Mouse (Mus musculus): ENCODE results near the gene Tomt. TPM values are rescaled to one million over a fixed set of nuclear protein-coding genes. Genes with fewer than 3 reads are reported as not detected.

Gene Tomt
- total and polyA plus RNA-seq, 3 experiments, result 0.07 to 1.3 (median 1.1) TPM

DNA sequence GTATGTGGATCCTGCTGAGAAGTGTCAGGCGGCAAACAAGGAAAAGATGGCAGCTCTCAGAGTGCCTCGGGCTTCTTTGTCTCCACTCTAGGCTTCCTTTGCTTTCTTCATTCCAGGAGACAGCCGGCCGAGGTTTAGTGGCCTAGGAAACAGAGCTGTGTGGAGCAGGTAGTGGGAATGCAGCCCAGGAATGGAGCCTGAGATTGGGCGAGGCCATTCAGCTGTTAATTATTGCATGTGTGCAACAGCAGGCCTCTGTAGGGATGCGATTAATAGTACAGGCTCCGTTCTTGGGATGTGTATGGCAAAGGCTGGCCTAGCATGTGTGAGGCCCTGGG lies 37.0 kb downstream of the Tomt start:
- Histone ChIP-seq H3K9ac (ENCODE audit: insufficient read depth, low read depth) (no peak overlapping the region), H3K36me3 (replicated peaks in 1 of 2; ENCODE audit: control insufficient read depth in 1 of 2, insufficient read depth in 1 of 2, low read length in 1 of 2) (no peaks in the 10 kb centered on the region), H3K9me3 (replicated peaks; ENCODE audit: low read length) (peaks cover 3% of the 10 kb centered on the region), H3K27me3 (replicated peaks) (no peaks in the 10 kb centered on the region), H3K27ac (ENCODE audit: insufficient read depth, low read depth) (no peak overlapping the region), H3K4me1 (ENCODE audit: control insufficient read depth in 1 of 2, insufficient read depth in 2 of 2) (peaks cover 0 to 5% of the 10 kb centered on the region in 2 experiments; a peak in 3 of 4 replicates), H3K4me3 (replicated peaks in 1 of 3; ENCODE audit: low read depth in 2 of 3, low read length in 2 of 3, poor library complexity in 1 of 3) (no peak overlapping the region), H3K4me2 (ENCODE audit: insufficient read depth, low read depth, poor library complexity, severe bottlenecking) (no peak overlapping the region), H3K79me2 (replicated peaks; ENCODE audit: control insufficient read depth, extremely low read depth, insufficient read depth, poor library complexity, severe bottlenecking) (no peaks in the 10 kb centered on the region)
- in situ Hi-C loops (cut with MboI; ENCODE audit: low pct_ligation_motif_present, low pct_unique_long_range_greater_than_20kb, low sequenced_read_pairs), result no loop called here
- DNase-seq (ENCODE audit: extremely low read depth), result no peak
- TF ChIP-seq KAT2A (IDR thresholded peaks at IDR 0.05; ENCODE audit: insufficient replicate concordance, low read length), result no peak
- no peak for TF ChIP-seq RCOR1 (conservative IDR thresholded peaks at IDR 0.05; ENCODE audit: low read depth, low read length)
- TF ChIP-seq ZNF384 (IDR thresholded peaks at IDR 0.05; ENCODE audit: low read depth, low read length), result no peak
- TF ChIP-seq ETS1 (conservative IDR thresholded peaks at IDR 0.05; ENCODE audit: low read depth, low read length), result no peak
- TF ChIP-seq ZKSCAN1 (IDR thresholded peaks at IDR 0.05; ENCODE audit: borderline replicate concordance, low read depth, low read length), result no peak
- TF ChIP-seq GABPA (IDR thresholded peaks at IDR 0.05; ENCODE audit: insufficient replicate concordance, low read depth, low read length), result no peak
- no peak for TF ChIP-seq SMC3 (IDR thresholded peaks at IDR 0.05; ENCODE audit: low read depth, low read length)
- TF ChIP-seq E2F4 (IDR thresholded peaks at IDR 0.05; ENCODE audit: insufficient replicate concordance, low read depth, low read length), result no peak
- TF ChIP-seq POLR2A (IDR thresholded peaks at IDR 0.05; ENCODE audit: low read depth, low read length), result no peak
- dilution Hi-C loops (cut with MboI; ENCODE audit: extremely low pct_ligation_motif_present, extremely low pct_unique_long_range_greater_than_20kb, low sequenced_read_pairs), result no loop called here

DNA sequence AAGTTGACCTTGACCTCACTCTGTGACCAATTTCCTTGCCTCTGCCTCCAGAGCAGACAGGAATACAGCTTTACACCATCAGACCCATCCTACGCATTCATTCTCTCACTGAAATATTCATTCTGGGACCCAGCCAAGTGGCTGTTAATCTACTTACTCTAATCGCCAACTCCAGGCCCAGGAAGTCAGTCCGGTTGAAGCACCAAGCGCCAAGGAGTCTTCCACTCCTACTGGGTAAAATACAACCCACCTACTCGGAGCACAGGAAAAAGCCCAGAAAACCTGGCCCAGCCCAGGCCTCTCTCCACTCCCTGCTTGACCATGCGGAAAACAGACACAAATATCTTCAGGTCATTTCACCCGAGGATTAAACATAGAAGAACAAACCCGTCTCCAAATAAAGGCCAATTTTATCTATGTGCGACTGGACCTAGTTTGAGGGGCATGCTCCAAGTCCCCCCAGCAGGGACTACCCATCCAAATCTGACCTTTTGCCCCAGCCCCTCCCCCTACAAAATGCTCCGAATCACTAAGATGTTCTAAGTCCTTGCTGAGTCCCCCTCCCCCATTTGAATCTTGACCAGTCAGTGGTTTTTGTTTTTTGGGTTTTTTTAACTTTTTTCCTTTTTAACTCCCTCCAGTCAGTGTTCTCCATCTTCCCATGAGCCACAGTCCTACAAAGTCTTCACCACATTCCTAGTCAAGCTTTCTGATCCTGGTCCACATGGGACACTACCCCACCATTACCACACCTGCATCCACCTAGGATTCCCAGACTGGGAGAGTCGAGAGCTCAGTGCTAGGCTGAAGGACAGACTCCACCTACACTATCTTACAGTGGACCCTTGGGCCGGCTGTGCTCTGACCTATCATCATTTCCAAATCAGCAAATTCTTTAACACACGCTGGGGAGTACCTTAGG lies 37.7 kb downstream of the Tomt start:
- H3K9me3 ChIP-seq (replicated peaks; ENCODE audit: low read length), result peaks cover 3% of the 10 kb centered on the region
- H3K27me3 ChIP-seq (replicated peaks), result no peaks in the 10 kb centered on the region
- H3K4me1 ChIP-seq (ENCODE audit: control insufficient read depth in 1 of 2, insufficient read depth in 2 of 2), result peaks cover 0 to 5% of the 10 kb centered on the region in 2 experiments; a peak in 3 of 4 replicates
- H3K9ac ChIP-seq (ENCODE audit: insufficient read depth, low read depth), result no peak overlapping the region
- in situ Hi-C loops (cut with MboI; ENCODE audit: low pct_ligation_motif_present, low pct_unique_long_range_greater_than_20kb, low sequenced_read_pairs), result no loop called here
- dilution Hi-C loops (cut with MboI; ENCODE audit: extremely low pct_ligation_motif_present, extremely low pct_unique_long_range_greater_than_20kb, low sequenced_read_pairs), result no loop called here
- no peak for DNase-seq (ENCODE audit: extremely low read depth)
- H3K36me3 ChIP-seq (replicated peaks in 1 of 2; ENCODE audit: control insufficient read depth in 1 of 2, insufficient read depth in 1 of 2, low read length in 1 of 2), result no peaks in the 10 kb centered on the region
- no peak overlapping the region for H3K4me3 ChIP-seq (replicated peaks in 1 of 3; ENCODE audit: low read depth in 2 of 3, low read length in 2 of 3, poor library complexity in 1 of 3)
- H3K27ac ChIP-seq (ENCODE audit: insufficient read depth, low read depth), result no peak overlapping the region
- TF ChIP-seq MYC (IDR thresholded peaks at IDR 0.05; ENCODE audit: low read depth, low read length) (no peak), MAX (IDR thresholded peaks at IDR 0.05; ENCODE audit: low read length) (no peak), MAFK (IDR thresholded peaks at IDR 0.05; ENCODE audit: insufficient replicate concordance, low read length) (no peak), PAX5 (IDR thresholded peaks at IDR 0.05; ENCODE audit: low read length) (no peak), EP300 (IDR thresholded peaks at IDR 0.05; ENCODE audit: low read length) (no peak), CHD1 (IDR thresholded peaks at IDR 0.05; ENCODE audit: low read depth, low read length) (no peak)
- H3K4me2 ChIP-seq (ENCODE audit: insufficient read depth, low read depth, poor library complexity, severe bottlenecking), result no peak overlapping the region
- H3K79me2 ChIP-seq (replicated peaks; ENCODE audit: control insufficient read depth, extremely low read depth, insufficient read depth, poor library complexity, severe bottlenecking), result no peaks in the 10 kb centered on the region

Data from CH12.LX (cell line).